Mouse (Mus musculus) myocyte (in vitro differentiated cells): ENCODE measurements around the gene Plxnc1.

Experiments used
- E2F4 ChIP-seq: IDR thresholded peaks from one replicate; pipeline ENCODE4 v1.6.1; 2011; ENCODE audit warnings: mild to moderate bottlenecking, control low read depth, moderate library complexity; ENCODE audit not compliant: insufficient read depth
- MYOD1 ChIP-seq, 3 experiments: IDR thresholded peaks; one replicate each; pipeline ENCODE4 v1.6.1; 2011; ENCODE audit warnings: control low read depth in 2 of 3, low read depth in 2 of 3, mild to moderate bottlenecking in 2 of 3, moderate library complexity in 1 of 3; ENCODE audit not compliant: insufficient read length in 2 of 3, control insufficient read depth in 1 of 3
- MYOG ChIP-seq, 3 experiments: IDR thresholded peaks; one replicate each; pipeline ENCODE4 v1.6.1; 2011; ENCODE audit warnings: control low read depth in 2 of 3, low read depth in 2 of 3, mild to moderate bottlenecking in 2 of 3; ENCODE audit not compliant: insufficient read length in 2 of 3, control insufficient read depth in 1 of 3, insufficient read depth in 1 of 3
- POLR2A ChIP-seq: IDR thresholded peaks from one replicate; pipeline ENCODE4 v1.6.1; 2011; ENCODE audit warnings: low read depth, mild to moderate bottlenecking, control low read depth, moderate library complexity; ENCODE audit not compliant: insufficient read length
- USF1 ChIP-seq: IDR thresholded peaks from one replicate; pipeline ENCODE4 v1.6.1; 2011; ENCODE audit warnings: low read depth, mild to moderate bottlenecking, control low read depth, moderate library complexity

DNA sequence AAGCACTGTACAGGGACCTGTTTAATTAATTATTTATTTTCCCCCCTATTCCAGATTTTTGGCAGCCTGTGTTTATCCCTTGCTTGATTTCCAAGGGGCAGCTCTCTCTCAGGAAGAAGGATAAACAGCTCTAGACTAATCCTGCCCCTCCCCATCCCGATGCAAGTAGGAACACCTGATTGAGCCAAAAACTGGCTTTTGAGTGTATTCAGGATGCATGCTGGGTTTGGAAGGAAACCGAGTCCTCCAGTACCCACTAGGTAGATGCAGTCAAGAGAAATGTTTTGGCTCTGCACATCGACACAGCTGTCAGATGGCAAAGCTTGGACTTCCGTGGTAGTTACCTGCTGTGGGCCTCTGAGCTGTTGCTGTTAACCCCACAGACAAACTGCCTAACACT lies 3.1 kb downstream of the Plxnc1 start:
- no peak for TF ChIP-seq MYOG (IDR thresholded peaks at IDR 0.05; ENCODE audit: control insufficient read depth in 1 of 3, insufficient read depth in 1 of 3, insufficient read length in 2 of 3, low read depth in 2 of 3)
- TF ChIP-seq USF1, result no peak
- no peak for TF ChIP-seq POLR2A
- TF ChIP-seq MYOD1 (IDR thresholded peaks at IDR 0.05; ENCODE audit: control insufficient read depth in 1 of 3, insufficient read length in 2 of 3, low read depth in 2 of 3), result no peak
- TF ChIP-seq E2F4, result no peak
